Mouse (Mus musculus) forebrain, embryonic 15.5 days (tissue): Measurements from ENCODE around the gene Ociad2. TPM values are rescaled to one million over a fixed set of nuclear protein-coding genes. Genes with fewer than 3 reads are reported as not detected.
"Not testable (repeated sequence)": the region's sequence is repeated elsewhere in the genome, so short reads cannot be mapped to it uniquely, and the experiment has no call there.

ENCODE experiments used
- ATAC-seq: fragments of 200-750 bp; cut with Nextera tagmentation; replicated peaks from 2 replicates; pipeline ENCODE4 v1.8.0; 2017; ENCODE audit warnings: mild to moderate bottlenecking, moderate TSS enrichment, moderate library complexity
- H3K27ac ChIP-seq: fragments of 300-500 bp; sonication (generic); replicated peaks from 2 replicates; pipeline ENCODE4 v1.5.1; 2015; ENCODE audit warnings: mild to moderate bottlenecking, inconsistent platforms
- H3K27me3 ChIP-seq: fragments of 300-500 bp; sonication (generic); 2 replicates; pipeline ENCODE4 v1.6.1; 2015; ENCODE audit warnings: inconsistent platforms
- H3K36me3 ChIP-seq: fragments of 300-500 bp; sonication (generic); 2 replicates; pipeline ENCODE4 v1.6.1; 2015; ENCODE audit warnings: mild to moderate bottlenecking, inconsistent platforms
- H3K4me1 ChIP-seq: fragments of 300-500 bp; sonication (generic); 2 replicates; pipeline ENCODE4 v1.6.1; 2015; ENCODE audit warnings: inconsistent platforms
- H3K4me2 ChIP-seq: fragments of 300-500 bp; sonication (generic); replicated peaks from 2 replicates; pipeline ENCODE4 v1.6.1; 2015; ENCODE audit warnings: mild to moderate bottlenecking, inconsistent platforms
- H3K4me3 ChIP-seq: fragments of 300-500 bp; sonication (generic); 2 replicates; pipeline ENCODE4 v1.5.1; 2015; ENCODE audit warnings: mild to moderate bottlenecking, inconsistent platforms
- H3K9ac ChIP-seq: fragments of 300-500 bp; sonication (generic); replicated peaks from 2 replicates; pipeline ENCODE4 v1.6.1; 2015; ENCODE audit warnings: mild to moderate bottlenecking, inconsistent platforms
- H3K9me3 ChIP-seq: fragments of 300-500 bp; sonication (generic); 2 replicates; pipeline ENCODE4 v1.6.1; 2016; ENCODE audit warnings: inconsistent platforms
- WGBS: fragments of 180-500 bp; shearing (Covaris S2); methylation state at CpG from one replicate; pipeline ENCODE4 v1.1.7; 2015; ENCODE audit warnings: mixed read lengths; 5-methylcytosine and 5-hydroxymethylcytosine counted together
- polyA plus RNA-seq: library from polyadenylated mRNA; unstranded; fragments of >200 nt; fragmentation: Nextera tagmentation; extraction: Ambion mirVana; gene quantifications from 2 replicates; pipeline ENCODE4 v1.2.1, GENCODE M21; 2015

Ociad2 gene
- polyA plus RNA-seq, 1 experiment from 2014 or later: 22.2 TPM

GRCm38 (mm10) chr5:73322684-73323083 lies 18.1 kb downstream of the Ociad2 start:
- not testable (repeated sequence) for H3K4me1 ChIP-seq, H3K9me3 ChIP-seq, H3K9ac ChIP-seq, H3K36me3 ChIP-seq, H3K27me3 ChIP-seq, H3K4me3 ChIP-seq, H3K27ac ChIP-seq, H3K4me2 ChIP-seq, ATAC-seq
- 100% methylated on average over 1 of the region's 1 CpGs for WGBS

- H3K27ac ChIP-seq: no peak overlapping the region
- no peaks in the 10 kb centered on the region for H3K27me3 ChIP-seq
- WGBS: 92% methylated on average over 5 of the region's 5 CpGs
- no peak for ATAC-seq
- no peak overlapping the region for H3K4me2 ChIP-seq
- H3K4me1 ChIP-seq: no peaks in the 10 kb centered on the region
- H3K9me3 ChIP-seq: no peaks in the 10 kb centered on the region
- H3K36me3 ChIP-seq: peaks cover 18% of the 10 kb centered on the region
- no peak overlapping the region for H3K9ac ChIP-seq
- H3K4me3 ChIP-seq: no peak overlapping the region
These were observed 21.5 kb downstream of the Ociad2 start for GRCm38 (mm10) chr5:73319306-73319705.

- Histone ChIP-seq H3K9ac (no peak overlapping the region), H3K9me3 (no peaks in the 10 kb centered on the region), H3K27me3 (no peaks in the 10 kb centered on the region), H3K27ac (no peak overlapping the region), H3K4me1 (no peaks in the 10 kb centered on the region), H3K4me3 (no peak overlapping the region), H3K4me2 (no peak overlapping the region), H3K36me3 (peaks cover 57% of the 10 kb centered on the region)
- no peak for ATAC-seq
- 95% methylated on average over 2 of the region's 2 CpGs for WGBS
These were observed 26.2 kb downstream of the Ociad2 start for GRCm38 (mm10) chr5:73314654-73315053.

- Histone ChIP-seq H3K9me3 (no peaks in the 10 kb centered on the region), H3K4me3 (no peak overlapping the region), H3K27ac (no peak overlapping the region), H3K9ac (no peak overlapping the region), H3K36me3 (peaks cover 65% of the 10 kb centered on the region), H3K27me3 (no peaks in the 10 kb centered on the region), H3K4me1 (no peaks in the 10 kb centered on the region), H3K4me2 (no peak overlapping the region)
- WGBS: 92% methylated on average over 10 of the region's 10 CpGs
- ATAC-seq: no peak
These were observed 27.2 kb downstream of the Ociad2 start for GRCm38 (mm10) chr5:73313591-73313990.

DNA sequence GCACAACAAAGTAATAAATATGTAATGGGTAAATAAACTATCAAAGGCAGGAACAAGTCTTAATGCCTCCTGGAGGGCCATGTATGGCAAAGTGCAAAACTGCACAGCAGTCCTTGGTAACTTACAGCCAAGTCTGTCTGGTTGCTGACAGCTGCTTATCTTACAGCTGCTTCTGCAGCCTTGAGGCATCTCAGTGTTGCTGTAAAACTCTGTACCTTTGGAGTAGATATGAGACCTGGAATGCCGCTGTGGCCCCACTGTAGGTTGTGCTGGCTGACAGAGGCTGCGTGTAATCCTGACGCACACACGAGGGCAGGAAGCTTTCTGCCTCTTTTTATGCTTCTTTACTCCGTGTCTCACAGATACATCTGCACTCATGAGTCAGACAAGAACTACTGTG lies 29.4 kb downstream of the Ociad2 start:
- no peak for ATAC-seq
- no peak overlapping the region for H3K4me3 ChIP-seq
- no peak overlapping the region for H3K9ac ChIP-seq
- no peaks in the 10 kb centered on the region for H3K9me3 ChIP-seq
- WGBS: 92% methylated on average over 5 of the region's 5 CpGs
- peaks cover 86% of the 10 kb centered on the region for H3K36me3 ChIP-seq
- H3K27me3 ChIP-seq: no peaks in the 10 kb centered on the region
- H3K4me2 ChIP-seq: no peak overlapping the region
- no peak overlapping the region for H3K27ac ChIP-seq
- H3K4me1 ChIP-seq: no peaks in the 10 kb centered on the region

DNA sequence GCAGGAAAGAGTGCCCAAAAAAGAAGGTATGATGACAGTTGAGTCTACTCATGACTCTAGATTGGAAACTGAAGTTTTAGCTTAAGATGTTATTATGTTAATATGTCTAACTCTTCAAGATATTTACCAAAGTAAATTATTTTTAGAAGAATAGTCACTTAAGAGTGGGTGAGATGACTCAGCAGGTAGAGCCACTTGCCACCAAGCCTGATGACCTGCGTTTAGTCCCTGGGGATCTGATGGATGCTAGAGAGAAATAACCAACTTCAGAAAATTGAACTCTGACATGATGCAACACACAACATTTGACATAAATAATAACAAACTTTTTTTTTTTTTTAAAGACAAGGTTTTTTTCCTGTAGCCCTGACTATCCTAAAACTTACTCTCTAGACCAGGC lies 30.4 kb downstream of the Ociad2 start:
- Histone ChIP-seq H3K4me2 (no peak overlapping the region), H3K27ac (no peak overlapping the region), H3K9ac (no peak overlapping the region), H3K27me3 (no peaks in the 10 kb centered on the region), H3K36me3 (peaks cover 84% of the 10 kb centered on the region), H3K4me1 (no peaks in the 10 kb centered on the region), H3K4me3 (no peak overlapping the region), H3K9me3 (no peaks in the 10 kb centered on the region)
- 92% methylated on average over 1 of the region's 1 CpGs for WGBS
- ATAC-seq: no peak

GRCm38 (mm10) chr5:73309496-73309895 lies 31.3 kb downstream of the Ociad2 start:
- H3K4me1 ChIP-seq: no peaks in the 10 kb centered on the region
- H3K9ac ChIP-seq: no peak overlapping the region
- no peak overlapping the region for H3K27ac ChIP-seq
- H3K4me2 ChIP-seq: no peak overlapping the region
- no peak overlapping the region for H3K4me3 ChIP-seq
- no peaks in the 10 kb centered on the region for H3K9me3 ChIP-seq
- ATAC-seq: no peak
- 89% methylated on average over 4 of the region's 4 CpGs for WGBS
- no peaks in the 10 kb centered on the region for H3K27me3 ChIP-seq
- H3K36me3 ChIP-seq: peaks cover 82% of the 10 kb centered on the region

DNA sequence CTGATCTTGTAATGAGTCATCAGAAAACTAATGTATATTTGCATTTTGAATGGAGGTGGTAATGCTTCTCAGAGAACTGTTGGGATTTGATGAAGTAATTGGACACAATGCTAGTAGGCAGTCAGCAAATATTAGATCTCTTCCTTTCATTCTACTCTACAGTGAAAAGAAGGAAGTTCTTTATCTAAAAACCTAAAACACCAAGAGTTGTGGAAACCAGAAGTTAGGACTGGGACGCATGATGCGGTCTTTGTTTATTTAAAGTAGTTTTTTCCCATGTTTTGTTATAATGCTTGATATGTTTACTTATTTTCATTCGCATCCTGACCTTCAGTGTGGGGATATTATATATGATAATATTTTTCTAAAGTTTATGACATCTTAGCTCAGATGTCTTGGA lies 33.5 kb downstream of the Ociad2 start:
- WGBS: 93% methylated on average over 3 of the region's 3 CpGs
- no peaks in the 10 kb centered on the region for H3K27me3 ChIP-seq
- no peak for ATAC-seq
- no peak overlapping the region for H3K27ac ChIP-seq
- H3K4me1 ChIP-seq: no peaks in the 10 kb centered on the region
- H3K36me3 ChIP-seq: peaks cover 75% of the 10 kb centered on the region
- H3K9me3 ChIP-seq: no peaks in the 10 kb centered on the region
- no peak overlapping the region for H3K4me3 ChIP-seq
- no peak overlapping the region for H3K9ac ChIP-seq
- H3K4me2 ChIP-seq: no peak overlapping the region

- Histone ChIP-seq H3K4me2 (no peak overlapping the region), H3K27ac (no peak overlapping the region), H3K9me3 (no peaks in the 10 kb centered on the region), H3K9ac (no peak overlapping the region), H3K36me3 (peaks cover 77% of the 10 kb centered on the region), H3K4me3 (no peak overlapping the region), H3K4me1 (no peaks in the 10 kb centered on the region), H3K27me3 (no peaks in the 10 kb centered on the region)
- ATAC-seq: no peak
- 91% methylated on average over 6 of the region's 6 CpGs for WGBS
These were observed 34.3 kb downstream of the Ociad2 start for GRCm38 (mm10) chr5:73306486-73306885.

DNA sequence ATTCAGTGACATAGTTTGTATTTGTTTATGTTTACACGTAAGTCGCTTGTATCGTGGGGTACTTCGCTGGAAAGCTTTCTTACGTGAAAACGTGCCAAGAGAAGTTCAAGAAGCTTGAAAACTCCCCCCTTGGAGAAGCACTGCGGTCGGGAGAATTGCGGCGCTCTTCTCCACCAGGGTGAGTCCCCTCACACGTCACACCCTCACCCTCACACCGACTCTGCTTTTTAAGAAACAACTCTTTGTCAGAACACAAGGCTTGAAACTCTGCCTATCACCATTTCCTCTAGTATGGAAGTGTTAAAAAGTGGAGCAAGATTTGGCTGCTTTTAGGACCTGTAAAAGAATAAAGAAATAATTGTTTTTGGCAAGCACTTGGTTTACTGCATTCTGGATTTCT lies 36.3 kb downstream of the Ociad2 start:
- H3K4me3 ChIP-seq: no peak overlapping the region
- H3K27me3 ChIP-seq: no peaks in the 10 kb centered on the region
- peaks cover 75% of the 10 kb centered on the region for H3K36me3 ChIP-seq
- H3K4me2 ChIP-seq: no peak overlapping the region
- H3K4me1 ChIP-seq: no peaks in the 10 kb centered on the region
- WGBS: 78% methylated on average over 12 of the region's 12 CpGs
- H3K9me3 ChIP-seq: no peaks in the 10 kb centered on the region
- no peak for ATAC-seq
- no peak overlapping the region for H3K9ac ChIP-seq
- H3K27ac ChIP-seq: no peak overlapping the region

GRCm38 (mm10) chr5:73301601-73302307 lies 39.1 kb downstream of the Ociad2 start:
- peaks cover 56% of the 10 kb centered on the region for H3K36me3 ChIP-seq

GRCm38 (mm10) chr5:73295916-73296315 lies 44.9 kb downstream of the Ociad2 start:
- H3K27me3 ChIP-seq: no peaks in the 10 kb centered on the region
- no peak overlapping the region for H3K27ac ChIP-seq
- no peak overlapping the region for H3K4me2 ChIP-seq
- peaks cover 32% of the 10 kb centered on the region for H3K36me3 ChIP-seq
- WGBS: 76% methylated on average over 4 of the region's 4 CpGs
- H3K9ac ChIP-seq: no peak overlapping the region
- no peaks in the 10 kb centered on the region for H3K9me3 ChIP-seq
- peaks cover 30% of the 10 kb centered on the region for H3K4me1 ChIP-seq
- no peak for ATAC-seq
- no peak overlapping the region for H3K4me3 ChIP-seq

More at GRCm38 (mm10) chr5:73301601-73302307, 39.1 kb downstream of the Ociad2 start:
- H3K4me1 ChIP-seq: no peaks in the 10 kb centered on the region
- ATAC-seq: no peak
- no peaks in the 10 kb centered on the region for H3K27me3 ChIP-seq
- no peak overlapping the region for H3K4me3 ChIP-seq
- H3K9me3 ChIP-seq: no peaks in the 10 kb centered on the region
- H3K4me2 ChIP-seq: no peak overlapping the region
- H3K27ac ChIP-seq: no peak overlapping the region
- H3K9ac ChIP-seq: no peak overlapping the region
- WGBS: 91% methylated on average over 7 of the region's 7 CpGs

- Histone ChIP-seq H3K4me3 (no peak overlapping the region), H3K4me1 (peaks cover 30% of the 10 kb centered on the region), H3K9me3 (no peaks in the 10 kb centered on the region), H3K4me2 (no peak overlapping the region), H3K9ac (no peak overlapping the region), H3K27ac (no peak overlapping the region), H3K27me3 (no peaks in the 10 kb centered on the region), H3K36me3 (peaks cover 23% of the 10 kb centered on the region)
- ATAC-seq: no peak
- 98% methylated on average over 7 of the region's 7 CpGs for WGBS
These were observed 45.8 kb downstream of the Ociad2 start for GRCm38 (mm10) chr5:73295016-73295415.
